Mouse (Mus musculus) liver, postnatal 0 days (tissue): ENCODE results near the gene Macrod1.

ENCODE experiments used
- CTCF ChIP-seq: sonication (generic); IDR thresholded peaks from 2 replicates; pipeline ENCODE4 v1.5.1; 2016; ENCODE audit warnings: antibody characterized with exemption, low read depth
- EP300 ChIP-seq: IDR thresholded peaks from 2 replicates; pipeline ENCODE4 v1.6.1; 2016; ENCODE audit warnings: antibody characterized with exemption, low read depth, mild to moderate bottlenecking

GRCm38 (mm10) chr19:7068136-7068535 is 11.5 kb downstream of the Macrod1 start:
- peak; percentile 86 for TF ChIP-seq CTCF
- TF ChIP-seq EP300, result no peak
